Mouse (Mus musculus): Measurements from ENCODE around the gene Ak2. TPM values are rescaled to one million over a fixed set of nuclear protein-coding genes. Genes with fewer than 3 reads are reported as not detected.

Gene Ak2
- total RNA-seq, 1 experiment: 177 TPM

GRCm38 (mm10) chr4:128998401-128998800 lies 6.6 kb downstream of the Ak2 start:
- Histone ChIP-seq H3K4me3 (ENCODE audit: insufficient read depth in 1 of 2, low read depth in 1 of 2, low read length in 2 of 2, poor library complexity in 1 of 2, severe bottlenecking in 1 of 2) (no peak overlapping the region), H3K9me3 (ENCODE audit: control insufficient read depth, insufficient read depth, low read depth, low read length) (no peaks in the 10 kb centered on the region), H3K4me1 (ENCODE audit: control insufficient read depth in 2 of 2, insufficient read depth in 2 of 2, low read length in 2 of 2, poor library complexity in 1 of 2) (peaks cover 0 to 22% of the 10 kb centered on the region in 2 experiments; a peak in 2 of 4 replicates), H3K27ac (ENCODE audit: insufficient read depth, low read depth, low read length, poor library complexity, severe bottlenecking) (no peak overlapping the region), H3K9ac (ENCODE audit: insufficient read depth, low read depth, low read length, poor library complexity, severe bottlenecking) (no peak overlapping the region), H3K36me3 (ENCODE audit: control insufficient read depth, insufficient read depth, low read length, poor library complexity, severe bottlenecking) (peaks cover 56% of the 10 kb centered on the region)
- no peak for DNase-seq (ENCODE audit: low read depth, low spot score)
- in situ Hi-C loops (cut with MboI; ENCODE audit: low sequenced_read_pairs in 2 of 2, unreplicated experiment in 2 of 2): no loop called here
- no peak for TF ChIP-seq ZNF384 (IDR thresholded peaks at IDR 0.05; ENCODE audit: low read depth, low read length)
- no peak for TF ChIP-seq MAFK (IDR thresholded peaks at IDR 0.05; ENCODE audit: insufficient read depth, low read depth, low read length)
- no peak for TF ChIP-seq HCFC1 (IDR thresholded peaks at IDR 0.05; ENCODE audit: borderline replicate concordance, insufficient read depth, low read length)
- no peak for TF ChIP-seq CHD2 (IDR thresholded peaks at IDR 0.05; ENCODE audit: low read depth, low read length)
- TF ChIP-seq ZC3H11A (IDR thresholded peaks at IDR 0.05; ENCODE audit: borderline replicate concordance, low read depth, low read length): no peak

- peaks cover 62% of the 10 kb centered on the region for H3K36me3 ChIP-seq (ENCODE audit: control insufficient read depth, insufficient read depth, low read length, poor library complexity, severe bottlenecking)
- TF ChIP-seq ZC3H11A (IDR thresholded peaks at IDR 0.05; ENCODE audit: borderline replicate concordance, low read depth, low read length) (no peak), HCFC1 (IDR thresholded peaks at IDR 0.05; ENCODE audit: borderline replicate concordance, insufficient read depth, low read length) (no peak), ZNF384 (IDR thresholded peaks at IDR 0.05; ENCODE audit: low read depth, low read length) (no peak), MAFK (IDR thresholded peaks at IDR 0.05; ENCODE audit: insufficient read depth, low read depth, low read length) (no peak), CHD2 (IDR thresholded peaks at IDR 0.05; ENCODE audit: low read depth, low read length) (no peak)
- H3K9me3 ChIP-seq (ENCODE audit: control insufficient read depth, insufficient read depth, low read depth, low read length): no peaks in the 10 kb centered on the region
- no peak for DNase-seq (ENCODE audit: low read depth, low spot score)
- H3K4me3 ChIP-seq (ENCODE audit: insufficient read depth in 1 of 2, low read depth in 1 of 2, low read length in 2 of 2, poor library complexity in 1 of 2, severe bottlenecking in 1 of 2): no peak overlapping the region
- H3K9ac ChIP-seq (ENCODE audit: insufficient read depth, low read depth, low read length, poor library complexity, severe bottlenecking): no peak overlapping the region
- H3K4me1 ChIP-seq (ENCODE audit: control insufficient read depth in 2 of 2, insufficient read depth in 2 of 2, low read length in 2 of 2, poor library complexity in 1 of 2): peaks cover 0 to 15% of the 10 kb centered on the region in 2 experiments; a peak in 2 of 4 replicates
- H3K27ac ChIP-seq (ENCODE audit: insufficient read depth, low read depth, low read length, poor library complexity, severe bottlenecking): no peak overlapping the region
- in situ Hi-C loops (cut with MboI; ENCODE audit: low sequenced_read_pairs in 2 of 2, unreplicated experiment in 2 of 2): no loop called here
Observed at GRCm38 (mm10) chr4:129000786-129001185, 9.0 kb downstream of the Ak2 start.

GRCm38 (mm10) chr4:129003720-129004119 lies 12.0 kb downstream of the Ak2 start:
- DNase-seq (ENCODE audit: low read depth, low spot score): no peak
- Histone ChIP-seq H3K4me3 (ENCODE audit: insufficient read depth in 1 of 2, low read depth in 1 of 2, low read length in 2 of 2, poor library complexity in 1 of 2, severe bottlenecking in 1 of 2) (no peak overlapping the region), H3K36me3 (ENCODE audit: control insufficient read depth, insufficient read depth, low read length, poor library complexity, severe bottlenecking) (peaks cover 70% of the 10 kb centered on the region), H3K9ac (ENCODE audit: insufficient read depth, low read depth, low read length, poor library complexity, severe bottlenecking) (no peak overlapping the region), H3K9me3 (ENCODE audit: control insufficient read depth, insufficient read depth, low read depth, low read length) (no peaks in the 10 kb centered on the region), H3K27ac (ENCODE audit: insufficient read depth, low read depth, low read length, poor library complexity, severe bottlenecking) (no peak overlapping the region), H3K4me1 (ENCODE audit: control insufficient read depth in 2 of 2, insufficient read depth in 2 of 2, low read length in 2 of 2, poor library complexity in 1 of 2) (peaks cover 0 to 3% of the 10 kb centered on the region in 2 experiments; a peak in 1 of 4 replicates)
- TF ChIP-seq ZC3H11A (IDR thresholded peaks at IDR 0.05; ENCODE audit: borderline replicate concordance, low read depth, low read length): no peak
- no peak for TF ChIP-seq HCFC1 (IDR thresholded peaks at IDR 0.05; ENCODE audit: borderline replicate concordance, insufficient read depth, low read length)
- TF ChIP-seq ZNF384 (IDR thresholded peaks at IDR 0.05; ENCODE audit: low read depth, low read length): no peak
- TF ChIP-seq MAFK (IDR thresholded peaks at IDR 0.05; ENCODE audit: insufficient read depth, low read depth, low read length): no peak
- TF ChIP-seq CHD2 (IDR thresholded peaks at IDR 0.05; ENCODE audit: low read depth, low read length): no peak
- in situ Hi-C loops (cut with MboI; ENCODE audit: low sequenced_read_pairs in 2 of 2, unreplicated experiment in 2 of 2): no loop called here

GRCm38 (mm10) chr4:129008006-129008519 lies 16.3 kb downstream of the Ak2 start:
- Histone ChIP-seq H3K9me3 (ENCODE audit: control insufficient read depth, insufficient read depth, low read depth, low read length) (no peaks in the 10 kb centered on the region), H3K4me3 (ENCODE audit: insufficient read depth in 1 of 2, low read depth in 1 of 2, low read length in 2 of 2, poor library complexity in 1 of 2, severe bottlenecking in 1 of 2) (no peak overlapping the region), H3K36me3 (ENCODE audit: control insufficient read depth, insufficient read depth, low read length, poor library complexity, severe bottlenecking) (peaks cover 57% of the 10 kb centered on the region), H3K4me1 (ENCODE audit: control insufficient read depth in 2 of 2, insufficient read depth in 2 of 2, low read length in 2 of 2, poor library complexity in 1 of 2) (peaks cover 0 to 2% of the 10 kb centered on the region in 2 experiments; a peak in 1 of 4 replicates), H3K27ac (ENCODE audit: insufficient read depth, low read depth, low read length, poor library complexity, severe bottlenecking) (no peak overlapping the region), H3K9ac (ENCODE audit: insufficient read depth, low read depth, low read length, poor library complexity, severe bottlenecking) (no peak overlapping the region)
- no peak for DNase-seq (ENCODE audit: low read depth, low spot score)
- in situ Hi-C loops (cut with MboI; ENCODE audit: low sequenced_read_pairs in 2 of 2, unreplicated experiment in 2 of 2): no loop called here
- TF ChIP-seq ZC3H11A (IDR thresholded peaks at IDR 0.05; ENCODE audit: borderline replicate concordance, low read depth, low read length): no peak
- no peak for TF ChIP-seq MAFK (IDR thresholded peaks at IDR 0.05; ENCODE audit: insufficient read depth, low read depth, low read length)
- no peak for TF ChIP-seq CHD2 (IDR thresholded peaks at IDR 0.05; ENCODE audit: low read depth, low read length)
- no peak for TF ChIP-seq HCFC1 (IDR thresholded peaks at IDR 0.05; ENCODE audit: borderline replicate concordance, insufficient read depth, low read length)
- TF ChIP-seq ZNF384 (IDR thresholded peaks at IDR 0.05; ENCODE audit: low read depth, low read length): no peak
